Mouse (Mus musculus): ENCODE data around the gene Ampd3.

- TF ChIP-seq CTCF (conservative IDR thresholded peaks at IDR 0.05; ENCODE audit: low read length) (no peak), POU5F1 (IDR thresholded peaks at IDR 0.05; ENCODE audit: borderline replicate concordance, low read length) (no peak)
These were observed 14.1 kb upstream of the Ampd3 start for GRCm38 (mm10) chr7:110753926-110754330.
